Mouse (Mus musculus): ENCODE data around the gene Nppa. TPM values are rescaled to one million over a fixed set of nuclear protein-coding genes. Genes with fewer than 3 reads are reported as not detected.

Gene Nppa
- total RNA-seq, 2 experiments from 2014 or later: 0.71 TPM; not detected in 1

- intact Hi-C loops (cut with DNase I): loop anchor here (2.0 kb wide), 1 partner anchor 56 kb away; no protein-coding TSS in a partner anchor
- peak; percentile 69 to 79 for DNase-seq (ENCODE audit: low spot score in 2 of 2)
These were observed 7.9 kb downstream of the Nppa start for GRCm38 (mm10) chr4:148008412-148008811.

- intact Hi-C loops (cut with DNase I): loop anchor here (2.0 kb wide), 1 partner anchor 57 kb away; no protein-coding TSS in a partner anchor
- no peak for DNase-seq (ENCODE audit: low spot score in 2 of 2)
These were observed 9.1 kb downstream of the Nppa start for GRCm38 (mm10) chr4:148009641-148010040.

GRCm38 (mm10) chr4:148011332-148011731 lies 10.8 kb downstream of the Nppa start:
- intact Hi-C loops (cut with DNase I): no loop called here
- no peak for DNase-seq (ENCODE audit: low spot score in 2 of 2)

GRCm38 (mm10) chr4:148012216-148012615 lies 11.7 kb downstream of the Nppa start:
- intact Hi-C loops (cut with DNase I): no loop called here
- DNase-seq (ENCODE audit: low spot score in 2 of 2): no peak

GRCm38 (mm10) chr4:148015418-148015817 lies 14.9 kb downstream of the Nppa start:
- intact Hi-C loops (cut with DNase I): no loop called here
- DNase-seq (ENCODE audit: low spot score in 2 of 2): no peak

GRCm38 (mm10) chr4:148016981-148017380 lies 16.5 kb downstream of the Nppa start:
- intact Hi-C loops (cut with DNase I): no loop called here

GRCm38 (mm10) chr4:148018410-148018809 lies 17.9 kb downstream of the Nppa start:
- DNase-seq (ENCODE audit: low spot score in 2 of 2): no peak
- intact Hi-C loops (cut with DNase I): no loop called here

More at GRCm38 (mm10) chr4:148016981-148017380, 16.5 kb downstream of the Nppa start:
- no peak for DNase-seq (ENCODE audit: low spot score in 2 of 2)

- intact Hi-C loops (cut with DNase I): no loop called here
- no peak for DNase-seq (ENCODE audit: low spot score in 2 of 2)
These were observed 23.5 kb downstream of the Nppa start for GRCm38 (mm10) chr4:148024003-148024402.

- no peak for DNase-seq (ENCODE audit: low spot score in 2 of 2)
- intact Hi-C loops (cut with DNase I): no loop called here
These were observed 28.8 kb downstream of the Nppa start for GRCm38 (mm10) chr4:148029297-148029696.

GRCm38 (mm10) chr4:148030506-148030905 lies 30.0 kb downstream of the Nppa start:
- intact Hi-C loops (cut with DNase I): no loop called here
- DNase-seq (ENCODE audit: low spot score in 2 of 2): no peak

- no peak for DNase-seq (ENCODE audit: low spot score in 2 of 2)
- intact Hi-C loops (cut with DNase I): no loop called here
These were observed 33.4 kb downstream of the Nppa start for GRCm38 (mm10) chr4:148033858-148034410.

GRCm38 (mm10) chr4:148035440-148035839 lies 34.9 kb downstream of the Nppa start:
- intact Hi-C loops (cut with DNase I): no loop called here
- DNase-seq (ENCODE audit: low spot score in 2 of 2): no peak

- DNase-seq (ENCODE audit: low spot score in 2 of 2): no peak
- intact Hi-C loops (cut with DNase I): no loop called here
These were observed 37.6 kb downstream of the Nppa start for GRCm38 (mm10) chr4:148038079-148038599.

- peak; percentile 100 for DNase-seq (ENCODE audit: low spot score in 2 of 2)
- intact Hi-C loops (cut with DNase I): no loop called here
These were observed 38.2 kb downstream of the Nppa start, which contains the start of the genes Clcn6 and Mthfr for GRCm38 (mm10) chr4:148038600-148039253. TSS of gene Clcn6 (minus strand) at chr4:148038821. TSS of gene Mthfr (plus strand) at chr4:148039077.

GRCm38 (mm10) chr4:148039254-148040028 lies 38.9 kb downstream of the Nppa start:
- intact Hi-C loops (cut with DNase I): no loop called here

GRCm38 (mm10) chr4:148040029-148040830 lies 39.7 kb downstream of the Nppa start:
- DNase-seq (ENCODE audit: low spot score in 2 of 2): peak in 1 of 2 experiments; percentile 34
- intact Hi-C loops (cut with DNase I): no loop called here

More at GRCm38 (mm10) chr4:148039254-148040028, 38.9 kb downstream of the Nppa start:
- peak in 1 of 2 experiments; percentile 26 for DNase-seq (ENCODE audit: low spot score in 2 of 2)

- peak; percentile 40 to 52 for DNase-seq (ENCODE audit: low spot score in 2 of 2)
- intact Hi-C loops (cut with DNase I): no loop called here
These were observed 40.5 kb downstream of the Nppa start for GRCm38 (mm10) chr4:148040933-148041610.

- peak in 1 of 2 experiments; percentile 75 for DNase-seq (ENCODE audit: low spot score in 2 of 2)
- intact Hi-C loops (cut with DNase I): loop anchor here (1.0 kb wide), 1 partner anchor 12 kb away; no protein-coding TSS in a partner anchor
These were observed 41.2 kb downstream of the Nppa start for GRCm38 (mm10) chr4:148041611-148042191.
